Mouse (Mus musculus) fibroblast of lung, adult 2 months (primary cell): ENCODE measurements at regions not wholly inside any gene's neighbourhood (a gene's known extent, or its start where the extent isn't known, plus 50 kb on each side); places are given as distances from the start of the nearest gene placed in this dataset.
A peak's percentile ranks its signal among the peaks of the same experiment; 100 is the strongest.

Experiments used
- DNase-seq: peaks from one replicate; pipeline ENCODE4 v3.0.0-alpha.2; 2011; ENCODE audit warnings: low read depth

- no peak for DNase-seq
These were observed 49.9 kb upstream of the Eed start for GRCm38 (mm10) chr7:90030486-90031250.

- no peak for DNase-seq
These were observed 52.3 kb upstream of the Eed start for GRCm38 (mm10) chr7:90033086-90033485.

- peak; percentile 95 for DNase-seq
These were observed 53.0 kb upstream of the Eed start for GRCm38 (mm10) chr7:90033640-90034312.

- DNase-seq: no peak
These were observed 53.7 kb upstream of the Eed start for GRCm38 (mm10) chr7:90034498-90034897.

GRCm38 (mm10) chr7:90035396-90035795, 54.6 kb upstream of the Eed start:
- DNase-seq: no peak

GRCm38 (mm10) chr7:90037736-90038135, 57.0 kb upstream of the Eed start:
- peak; percentile 57 for DNase-seq

GRCm38 (mm10) chr7:90039504-90039903, 58.7 kb upstream of the Eed start:
- DNase-seq: no peak

DNA sequence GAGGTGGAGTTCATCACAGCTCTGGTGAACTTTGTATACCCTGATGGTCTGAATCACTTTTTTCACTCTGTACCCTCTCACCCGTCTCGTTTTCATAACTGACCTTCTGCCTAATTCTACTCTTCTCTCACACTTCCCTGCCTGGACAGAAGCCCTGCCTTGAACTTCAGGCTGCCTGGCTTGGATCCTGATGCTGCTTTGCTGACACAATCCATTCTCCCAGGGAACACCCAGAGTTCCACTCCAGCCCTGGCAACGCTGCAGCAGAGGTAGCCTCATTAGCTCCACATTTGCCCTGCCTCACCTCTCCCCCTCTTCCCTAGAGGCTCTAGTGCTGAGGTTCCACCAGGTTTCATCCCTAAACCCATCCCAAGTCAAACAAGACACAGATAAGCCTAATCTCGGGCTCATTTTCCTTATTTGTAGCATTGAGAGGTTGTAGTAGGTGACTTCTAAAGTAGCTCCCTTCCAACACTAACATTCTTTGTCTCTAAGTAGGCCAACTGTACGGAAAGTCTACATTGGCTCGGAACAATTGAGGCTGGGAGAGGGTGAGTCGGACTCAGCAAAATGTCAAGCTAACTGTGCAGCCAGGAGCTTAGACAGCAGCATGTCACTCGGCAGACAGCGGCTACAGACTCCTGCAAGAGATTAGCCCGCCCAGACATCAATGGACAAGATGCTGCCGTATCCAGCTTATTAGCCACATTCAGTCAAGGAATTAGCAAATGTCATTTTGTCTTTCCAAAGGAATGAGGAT, 60.0 kb upstream of the Eed start:
- DNase-seq: peak; percentile 68

DNA sequence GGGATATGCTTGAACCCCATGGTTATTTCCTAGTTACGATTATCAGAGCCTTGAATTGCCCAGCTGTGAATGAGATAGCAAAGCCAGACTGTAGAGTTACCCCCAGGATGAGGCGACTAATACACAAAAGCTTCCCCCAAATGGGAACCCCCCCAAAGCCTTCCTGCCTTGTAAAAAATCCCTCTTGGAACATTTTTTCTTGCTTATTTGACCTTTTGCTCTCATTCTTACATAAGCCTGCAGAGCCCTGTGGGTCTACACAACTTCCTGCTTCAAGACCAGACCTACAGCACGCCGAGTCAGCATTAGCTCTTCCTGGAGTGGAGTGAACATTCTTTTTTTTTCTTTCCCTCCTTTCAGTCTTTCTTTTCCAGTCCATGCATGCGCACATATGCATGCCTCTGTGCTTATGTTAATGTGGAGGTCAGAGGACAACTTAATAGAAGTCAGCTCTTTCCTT, 60.8 kb upstream of the Eed start:
- no peak for DNase-seq

DNA sequence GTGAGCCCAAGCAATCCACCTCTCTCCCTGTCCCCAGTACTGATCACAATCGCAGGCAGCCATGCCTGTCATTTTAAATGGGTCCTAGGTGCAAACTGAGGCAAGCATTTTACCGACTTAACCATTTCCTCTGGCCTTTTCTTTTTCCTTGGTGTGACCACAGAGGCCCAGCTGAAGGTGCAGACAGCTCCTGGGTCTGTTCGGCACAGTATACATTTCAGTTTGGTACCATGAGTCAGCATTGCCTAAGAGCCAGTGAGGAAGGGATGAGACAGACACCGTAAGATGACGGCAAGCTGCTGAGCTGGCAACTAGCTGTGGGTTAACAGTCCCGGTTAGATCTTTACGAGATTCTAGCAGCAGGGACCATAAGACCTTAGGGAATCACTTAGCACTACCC, 61.6 kb upstream of the Eed start:
- peak; percentile 28 for DNase-seq

DNA sequence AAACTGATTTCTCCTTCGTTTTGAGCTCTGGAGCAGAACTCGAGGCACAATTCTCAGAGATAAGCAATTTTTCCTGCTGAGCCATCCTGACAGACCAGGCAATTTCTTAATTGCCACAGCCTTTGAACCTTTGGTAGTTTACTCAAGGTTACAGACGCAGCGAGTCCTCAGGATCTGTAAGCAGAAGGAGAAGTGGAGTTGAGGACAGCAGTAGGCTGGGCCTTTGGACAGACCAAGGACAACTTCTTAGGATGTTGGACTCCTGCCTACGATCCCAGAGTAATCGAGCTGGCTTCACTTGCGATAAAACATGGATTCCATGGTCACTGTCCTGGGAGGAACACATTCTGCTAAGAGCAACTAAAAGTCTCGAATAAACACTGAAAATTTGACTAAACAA, 62.7 kb upstream of the Eed start:
- DNase-seq: no peak

DNA sequence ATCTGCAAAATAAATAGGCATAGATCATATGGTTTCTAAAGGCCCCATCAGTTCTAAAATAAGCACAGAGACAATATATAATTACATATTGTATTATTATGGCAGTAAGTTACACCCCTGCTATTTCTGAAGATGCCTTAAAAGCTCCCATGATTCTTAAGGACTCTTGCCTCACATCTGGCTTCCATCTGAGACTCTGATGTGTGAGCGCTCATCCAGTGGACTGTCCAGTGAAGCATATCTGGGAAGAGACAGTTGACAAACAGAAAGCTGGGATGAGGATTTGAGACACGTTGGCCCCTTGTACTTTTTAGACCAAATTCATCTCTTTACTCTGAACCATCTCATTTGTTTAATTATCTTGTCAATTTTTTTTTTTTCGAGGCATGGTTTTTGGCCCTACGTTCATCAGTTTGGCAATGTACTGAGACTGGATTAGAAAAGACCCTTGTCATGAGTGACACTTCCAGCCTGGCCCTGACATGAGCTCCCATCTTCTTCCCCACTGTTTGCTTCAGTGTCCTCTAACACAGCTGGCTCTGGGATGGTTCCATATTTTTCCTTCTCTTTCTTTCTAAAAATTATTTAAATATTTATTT, 63.4 kb upstream of the Eed start:
- DNase-seq: no peak

GRCm38 (mm10) chr7:90045208-90045800, 64.5 kb upstream of the Eed start:
- DNase-seq: no peak

DNA sequence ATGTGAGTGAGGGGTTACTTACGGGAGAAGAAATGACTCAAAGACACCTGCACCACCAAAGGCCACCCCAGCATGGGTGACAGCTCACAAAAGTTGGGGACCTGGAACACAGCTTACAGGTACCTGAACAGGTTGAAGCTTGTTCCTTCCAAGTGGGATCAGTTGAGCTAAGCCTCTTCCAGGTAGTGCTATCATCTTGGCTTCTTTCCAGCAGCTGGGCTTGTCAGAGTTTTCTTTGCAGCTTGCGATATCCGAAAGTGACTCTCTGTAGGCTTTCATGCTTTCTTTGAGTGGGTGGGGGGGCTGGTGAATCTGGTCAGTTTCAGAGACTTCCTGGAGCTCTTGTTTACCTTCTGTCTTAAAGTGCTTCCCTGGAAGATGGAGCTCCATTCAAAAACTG, 65.4 kb upstream of the Eed start:
- DNase-seq: no peak

GRCm38 (mm10) chr7:90046862-90047261, 66.1 kb upstream of the Eed start:
- no peak for DNase-seq

DNA sequence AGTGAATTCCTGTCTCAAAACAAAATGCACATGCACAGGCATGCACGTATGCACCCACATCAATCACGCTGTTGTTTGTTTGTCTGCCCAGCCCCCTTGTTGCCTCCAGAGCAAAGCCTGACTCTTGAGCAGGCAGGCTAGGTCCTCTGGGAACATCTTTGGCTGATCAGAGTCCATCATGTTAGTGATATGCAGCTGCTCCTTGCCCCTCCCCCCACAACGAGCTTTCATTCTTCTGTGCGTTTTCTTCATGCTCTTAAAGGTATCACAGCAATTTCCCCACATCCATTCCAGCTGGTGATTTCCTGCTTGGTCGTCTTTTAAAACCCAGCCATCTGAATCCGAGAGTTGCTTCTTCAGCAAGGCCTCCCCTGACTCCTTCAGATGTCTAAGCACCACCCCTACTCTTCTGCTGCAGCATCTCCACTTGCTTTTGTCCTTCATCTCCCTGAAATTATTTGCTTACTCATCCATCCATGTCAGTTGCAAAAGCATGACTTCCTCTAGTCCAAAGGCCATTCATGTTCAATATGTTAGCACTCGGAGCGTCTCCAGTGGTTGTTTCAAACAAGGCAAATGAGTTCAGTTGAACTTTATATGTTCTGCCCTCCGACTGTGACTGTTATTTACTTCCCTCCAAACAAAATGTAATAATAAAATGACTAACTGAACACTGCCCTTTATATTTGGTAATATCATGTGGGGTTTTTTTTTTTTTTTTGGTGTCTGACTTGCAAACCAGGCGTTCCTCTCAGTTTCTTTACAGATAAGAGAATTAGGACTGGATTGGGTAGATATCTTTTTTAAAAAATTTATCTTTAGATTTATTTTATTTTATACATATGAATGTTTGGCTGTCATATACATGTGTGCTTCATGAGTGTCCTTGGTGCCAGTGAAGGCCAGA, 67.9 kb upstream of the Eed start:
- no peak for DNase-seq

DNA sequence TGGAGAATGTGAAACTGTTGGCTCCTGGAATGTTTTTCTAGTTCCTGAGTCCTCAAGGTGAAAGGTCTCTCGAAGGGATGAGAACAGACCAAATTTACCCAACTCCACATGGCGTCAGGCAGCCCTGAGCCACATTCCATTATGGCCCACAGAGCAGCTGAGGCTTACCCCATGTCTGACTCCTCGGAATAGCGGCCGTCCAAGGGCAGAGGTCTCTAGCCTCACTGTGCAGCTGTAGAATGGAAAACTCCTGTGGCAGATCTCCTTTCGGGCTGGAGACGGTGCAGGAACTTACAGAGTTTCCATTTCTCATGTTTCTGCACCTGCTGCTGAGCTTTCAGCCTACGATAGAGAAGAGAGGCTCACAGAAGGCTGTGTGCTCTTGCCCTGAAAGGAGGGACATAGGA, 69.1 kb upstream of the Eed start:
- DNase-seq: no peak

DNA sequence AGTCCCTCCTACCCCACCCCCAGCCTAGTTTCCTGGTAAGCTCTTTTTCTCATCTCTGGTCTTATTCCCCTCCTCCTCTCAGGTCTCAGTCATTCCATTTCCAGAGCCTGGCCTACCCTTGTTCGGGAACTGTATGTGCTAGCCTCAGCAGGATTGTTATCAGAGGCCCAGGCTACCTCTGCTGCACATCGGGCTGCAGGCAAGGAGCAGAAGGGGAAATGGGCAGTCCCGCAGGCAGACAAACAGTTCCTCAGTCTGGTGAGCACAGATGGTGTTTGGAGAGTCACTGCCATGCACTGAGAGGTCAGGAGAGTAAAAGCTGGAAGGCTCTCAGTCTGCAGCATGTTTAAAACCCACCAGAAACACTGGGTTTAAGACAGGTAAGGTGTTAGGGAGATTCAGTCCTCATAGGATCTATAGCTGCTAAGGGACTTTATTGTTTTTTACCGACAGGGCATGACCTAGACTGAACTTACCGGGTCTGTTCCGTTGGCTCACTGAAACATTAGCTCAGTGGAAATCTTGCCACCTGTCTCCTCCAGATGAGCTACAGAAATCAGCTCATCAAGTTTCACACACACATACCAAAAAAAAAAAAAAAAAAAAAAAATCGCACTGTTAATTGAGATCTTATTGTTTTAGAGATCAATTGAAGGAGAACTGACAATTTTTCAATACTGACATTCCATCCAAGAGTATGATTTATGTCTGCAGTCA, 74.2 kb upstream of the Eed start:
- DNase-seq: no peak

- no peak for DNase-seq
These were observed 72.1 kb upstream of the Picalm start for GRCm38 (mm10) chr7:90057947-90058346.

- no peak for DNase-seq
These were observed 71.4 kb upstream of the Picalm start for GRCm38 (mm10) chr7:90058636-90059035.
